Mouse (Mus musculus): ENCODE data around the gene Mvb12a.

Mvb12a gene

DNA sequence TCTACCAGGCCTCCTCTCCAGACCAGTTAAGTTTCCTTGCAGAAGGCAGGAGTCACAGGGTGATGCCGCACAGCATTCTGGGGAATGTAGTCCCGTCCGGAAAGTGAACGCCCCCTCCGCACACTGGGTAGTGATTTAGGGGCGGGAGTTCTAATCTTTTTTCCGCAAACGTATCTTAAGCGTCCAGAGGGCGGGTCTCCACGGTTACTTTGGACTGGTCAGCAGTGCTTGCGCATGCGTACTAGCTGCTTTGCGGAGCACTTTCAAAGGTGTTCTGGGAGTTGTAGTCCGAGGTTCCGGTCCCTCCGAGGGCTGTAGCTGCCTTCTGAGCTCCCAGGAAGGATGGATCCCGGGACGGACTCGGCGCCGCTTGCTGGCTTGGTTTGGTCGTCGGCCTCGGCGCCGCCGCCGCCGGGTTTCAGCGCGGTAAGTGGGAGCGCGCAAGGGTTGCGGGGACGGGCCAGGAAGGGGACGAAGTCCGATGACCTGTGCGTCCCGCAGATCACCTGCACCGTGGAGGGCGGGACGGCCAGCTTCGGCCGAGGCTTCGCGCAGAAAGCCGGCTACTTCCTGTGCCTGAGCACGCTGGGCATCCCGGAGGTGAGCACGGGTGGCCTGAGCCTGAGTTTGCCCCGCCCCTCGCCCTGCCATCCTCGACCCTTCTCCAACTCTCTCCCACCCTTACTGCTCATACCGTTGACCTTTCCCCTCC, at the start of gene Mvb12a:
Gene Mvb12a (plus strand): TSS at position 291 of the 712 bp plus-strand sequence.
- ChIA-PET CTCF (interaction anchor here (0.5 to 1.6 kb wide), 19 partner anchors 11 to 875 kb away, joined by 3 to 8 read pairs (median 3); partner anchors contain the start of genes Colgalt1 (in 1 of the 4) and Slc27a1 (in 1 of the 4)), POLR2A (interaction anchor here in 3 of 4 experiments (0.5 to 3.6 kb wide), 42 partner anchors 9 to 594 kb away, joined by 3 to 27 read pairs (median 4); partner anchors contain the start of genes Tmem221 (in 3 of the 3), Colgalt1 (in 2 of the 3), Pgls (in 2 of the 3) and Ccdc194 (in 1 of the 3))

DNA sequence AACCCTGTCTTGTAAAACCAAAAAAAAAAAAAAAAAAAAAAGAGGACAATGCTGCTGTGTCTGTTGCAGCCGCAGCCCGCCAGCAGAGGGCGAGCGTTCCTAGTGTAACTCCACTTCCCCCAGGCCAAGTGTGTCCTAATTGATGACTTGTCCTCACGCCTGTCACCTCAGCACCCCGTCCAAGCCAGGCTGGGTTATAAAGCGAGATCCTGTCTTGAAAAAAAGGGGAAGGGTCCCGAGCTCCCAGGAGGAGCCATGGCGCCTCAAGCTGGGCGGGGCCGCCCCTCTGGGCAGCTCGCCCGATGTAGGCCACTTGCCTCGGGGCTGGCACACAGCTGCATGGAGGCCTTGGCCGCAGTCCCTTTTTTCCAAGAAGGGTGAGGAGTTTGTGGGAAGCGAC, 47.7 kb upstream of the Mvb12a start:
- CTCF ChIA-PET: interaction anchor here (0.6 to 1.7 kb wide), 21 partner anchors 13 to 1063 kb away, joined by 3 to 12 read pairs (median 4); partner anchors contain the start of gene Colgalt1 (in 1 of the 4)
- POLR2A ChIA-PET: interaction anchor here in 3 of 4 experiments (0.6 to 4.9 kb wide), 6 partner anchors 10 to 924 kb away, joined by 3 to 50 read pairs (median 4); no protein-coding TSS in a partner anchor

- CTCF ChIA-PET: interaction anchor here (0.7 to 1.7 kb wide), 16 partner anchors 9 to 122 kb away, joined by 3 to 12 read pairs (median 6); partner anchors contain the start of gene Colgalt1 (in 1 of the 4)
- POLR2A ChIA-PET: interaction anchor here in 3 of 4 experiments (0.6 to 4.9 kb wide), 6 partner anchors 12 to 81 kb away, joined by 3 to 50 read pairs (median 5); partner anchors contain the start of gene Mrpl34 (in 1 of the 3)
Observed at GRCm38 (mm10) chr8:71495811-71496210, 46.9 kb upstream of the Mvb12a start.

DNA sequence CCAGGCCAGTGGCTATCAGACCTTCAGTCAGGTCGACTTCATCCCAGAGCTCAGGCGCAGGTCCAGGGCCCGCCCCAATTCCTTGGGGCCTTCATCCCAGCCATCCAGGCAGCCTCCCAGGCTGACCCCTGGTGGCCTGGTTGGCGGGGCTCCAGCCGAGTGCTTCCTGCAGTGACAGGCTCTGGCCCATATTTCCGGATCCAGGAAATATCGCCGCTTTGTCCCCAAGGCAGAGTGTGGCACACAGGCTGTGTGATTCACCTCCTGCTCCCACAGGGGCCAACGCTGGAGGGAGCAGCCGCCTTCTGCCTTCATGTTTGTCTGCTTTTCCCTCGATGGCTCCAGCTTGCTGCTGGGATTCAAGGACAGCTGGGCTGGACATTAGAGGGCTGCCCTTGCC, 46.2 kb upstream of the Mvb12a start:
- ChIA-PET POLR2A (interaction anchor here in 3 of 4 experiments (0.6 to 4.9 kb wide), 9 partner anchors 9 to 819 kb away, joined by 3 to 50 read pairs (median 6); partner anchors contain the start of genes Gtpbp3 (in 1 of the 3) and Mrpl34 (in 1 of the 3)), CTCF (interaction anchor here (0.6 to 1.9 kb wide), 11 partner anchors 10 to 99 kb away, joined by 3 to 9 read pairs (median 3); no protein-coding TSS in a partner anchor)

- ChIA-PET POLR2A (interaction anchor here in 3 of 4 experiments (1.0 to 4.9 kb wide), 10 partner anchors 10 to 799 kb away, joined by 3 to 50 read pairs (median 6); partner anchors contain the start of genes Gtpbp3 (in 1 of the 3), Jund (in 1 of the 3) and Mrpl34 (in 1 of the 3)), CTCF (interaction anchor here in 3 of 4 experiments (0.5 to 2.1 kb wide), 10 partner anchors 11 to 99 kb away, joined by 3 to 17 read pairs (median 4); no protein-coding TSS in a partner anchor)
Observed at GRCm38 (mm10) chr8:71497077-71497645, 45.6 kb upstream of the Mvb12a start.

- ChIA-PET POLR2A (interaction anchor here (0.7 to 4.9 kb wide), 33 partner anchors 10 to 800 kb away, joined by 3 to 50 read pairs (median 4); partner anchors contain the start of genes Mrpl34 (in 3 of the 4), Ccdc194 (in 2 of the 4), Gtpbp3 (in 2 of the 4) and Ap1m1 (in 1 of the 4)), CTCF (interaction anchor here (0.5 to 2.1 kb wide), 23 partner anchors 9 to 668 kb away, joined by 3 to 17 read pairs (median 3); partner anchors contain the start of gene Mrpl34 (in 1 of the 4))
Observed at GRCm38 (mm10) chr8:71497881-71498501, 44.7 kb upstream of the Mvb12a start.

DNA sequence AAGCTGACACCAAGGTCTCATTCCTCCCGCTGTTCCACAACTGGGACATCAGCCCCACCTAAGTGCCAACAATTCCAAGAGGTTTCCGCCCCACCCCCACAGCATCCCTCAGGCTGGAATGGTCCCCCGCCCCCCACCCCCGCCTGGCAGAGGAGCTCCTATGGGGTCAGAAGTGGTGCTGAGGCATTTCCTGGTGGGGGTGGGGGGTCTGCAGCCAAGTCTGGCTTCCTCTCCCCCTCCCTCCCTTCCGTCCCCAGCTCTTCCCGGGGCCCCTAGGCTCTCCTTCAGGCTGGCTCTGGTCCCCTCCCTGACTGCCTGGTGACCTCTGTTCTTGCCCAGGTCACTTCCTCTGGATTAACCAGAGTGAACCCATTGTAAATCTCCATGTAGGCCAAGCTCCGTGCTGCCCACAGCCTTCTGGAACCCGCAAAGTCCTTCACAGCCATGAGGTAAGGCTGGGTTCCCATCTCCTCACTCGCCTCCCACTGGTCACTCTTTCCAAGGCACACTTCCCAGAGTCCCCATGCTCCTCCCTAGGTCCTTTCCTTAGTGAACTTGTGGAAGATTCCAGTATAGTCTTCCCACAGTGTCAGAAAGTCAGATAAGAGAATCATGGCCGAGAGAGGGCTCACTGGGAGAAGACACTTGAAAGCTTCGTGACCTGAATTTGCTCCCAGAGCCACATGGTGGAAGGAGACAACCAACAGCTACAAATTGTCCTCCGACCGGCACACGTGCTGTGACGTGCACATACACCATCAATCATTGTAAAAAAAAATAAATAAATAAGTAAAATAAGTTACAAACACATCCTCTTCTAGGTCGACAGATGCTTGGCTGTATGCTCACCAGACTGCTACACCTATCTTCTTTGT, 43.7 kb upstream of the Mvb12a start:
- CTCF ChIA-PET: interaction anchor here (0.5 to 2.1 kb wide), 27 partner anchors 8 to 619 kb away, joined by 3 to 17 read pairs (median 4); partner anchors contain the start of genes Dda1 (in 1 of the 4) and Mrpl34 (in 1 of the 4)
- POLR2A ChIA-PET: interaction anchor here (0.6 to 4.9 kb wide), 36 partner anchors 9 to 1724 kb away, joined by 3 to 50 read pairs (median 4); partner anchors contain the start of genes Mrpl34 (in 3 of the 4), Ccdc194 (in 2 of the 4), Gtpbp3 (in 2 of the 4) and Ap1m1 (in 1 of the 4)

GRCm38 (mm10) chr8:71504349-71504748, 38.4 kb upstream of the Mvb12a start:
- ChIA-PET CTCF (interaction anchor here in 1 of 4 experiments (0.6 kb wide), 1 partner anchor 19 kb away, joined by 3 read pairs; no protein-coding TSS in a partner anchor), POLR2A (interaction anchor here in 1 of 4 experiments (0.6 kb wide), 1 partner anchor 33 kb away, joined by 4 read pairs; no protein-coding TSS in a partner anchor)

- ChIA-PET CTCF (interaction anchor here in 3 of 4 experiments (0.6 to 4.4 kb wide), 5 partner anchors 13 to 183 kb away, joined by 3 to 14 read pairs (median 3); no protein-coding TSS in a partner anchor), POLR2A (interaction anchor here in 2 of 4 experiments (1.1 to 3.9 kb wide), 2 partner anchors 28 to 666 kb away, joined by 3 to 34 read pairs; partner anchors contain the start of gene Arrdc2 (in 1 of the 2))
Observed at GRCm38 (mm10) chr8:71505326-71505725, 37.4 kb upstream of the Mvb12a start.

DNA sequence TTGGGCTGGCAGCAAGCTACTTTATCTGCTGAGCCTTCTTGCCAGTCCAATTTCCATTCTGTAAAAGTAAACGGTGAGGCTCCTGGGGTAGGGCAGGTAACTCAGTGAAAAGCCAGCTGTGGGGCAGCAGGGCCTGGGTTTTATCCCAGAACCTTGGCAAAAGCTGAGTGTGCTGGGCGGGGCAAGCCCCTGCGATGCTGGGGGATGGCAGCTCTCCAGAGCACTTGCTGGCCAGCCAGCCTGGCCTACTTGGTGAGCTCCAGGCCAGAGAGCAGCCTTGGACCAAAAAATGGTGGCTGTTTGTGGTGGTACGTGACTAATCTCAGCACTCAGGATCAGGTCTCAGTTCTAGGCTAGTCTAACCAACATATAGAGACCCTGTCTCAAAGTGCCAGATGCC, 36.7 kb upstream of the Mvb12a start:
- ChIA-PET CTCF (interaction anchor here (0.6 to 4.4 kb wide), 6 partner anchors 13 to 184 kb away, joined by 3 to 14 read pairs (median 3); no protein-coding TSS in a partner anchor), POLR2A (interaction anchor here in 3 of 4 experiments (1.1 to 3.9 kb wide), 3 partner anchors 28 to 666 kb away, joined by 3 to 34 read pairs (median 5); partner anchors contain the start of genes Arrdc2 (in 1 of the 3) and Mvb12a (in 1 of the 3))

DNA sequence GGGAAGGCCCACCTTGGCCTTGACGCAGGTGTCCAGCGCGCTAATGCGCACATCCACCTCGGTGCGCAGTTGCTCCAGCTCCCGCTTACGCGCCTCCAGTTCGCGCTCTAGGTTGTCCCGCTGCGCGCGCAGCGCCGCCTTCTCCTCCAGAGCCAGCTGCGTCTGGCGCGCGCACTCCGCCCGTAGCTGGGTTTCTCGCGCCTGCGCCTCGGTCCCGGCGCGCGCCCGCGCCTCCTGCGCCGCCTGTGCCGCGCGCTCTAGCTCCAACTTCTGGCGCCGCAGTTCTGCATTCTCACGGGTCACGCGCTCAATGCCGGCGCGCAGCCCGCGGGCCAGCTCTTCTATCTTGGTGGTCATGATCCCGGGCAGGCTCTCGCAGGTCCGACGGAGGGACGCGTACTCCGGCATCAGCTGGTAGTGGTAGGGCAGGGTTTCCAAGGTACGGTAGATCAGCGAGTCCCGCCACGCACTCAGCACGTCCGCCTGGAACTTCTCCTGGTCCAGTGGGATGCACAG, 35.1 kb upstream of the Mvb12a start:
- ChIA-PET POLR2A (interaction anchor here (0.6 to 4.3 kb wide), 83 partner anchors 9 to 809 kb away, joined by 3 to 50 read pairs (median 4); partner anchors contain the start of genes Colgalt1 (in 3 of the 4), Mvb12a (in 3 of the 4), Arrdc2 (in 2 of the 4) and Ccdc194 (in 2 of the 4)), CTCF (interaction anchor here (0.5 to 4.4 kb wide), 42 partner anchors 9 to 610 kb away, joined by 3 to 47 read pairs (median 5); partner anchors contain the start of genes Mrpl34 (in 3 of the 4), Dda1 (in 1 of the 4), Nr2f6 (in 1 of the 4) and Rpl18a (in 1 of the 4))

- POLR2A ChIA-PET: interaction anchor here in 3 of 4 experiments (0.7 to 4.3 kb wide), 21 partner anchors 10 to 125 kb away, joined by 3 to 50 read pairs (median 11); partner anchors contain the start of genes Ccdc194 (in 1 of the 3), Dda1 (in 1 of the 3), Gtpbp3 (in 1 of the 3) and Mrpl34 (in 1 of the 3)
- CTCF ChIA-PET: interaction anchor here (0.5 to 4.4 kb wide), 16 partner anchors 9 to 689 kb away, joined by 3 to 47 read pairs (median 9); no protein-coding TSS in a partner anchor
Observed at GRCm38 (mm10) chr8:71509316-71509715, 33.4 kb upstream of the Mvb12a start.

DNA sequence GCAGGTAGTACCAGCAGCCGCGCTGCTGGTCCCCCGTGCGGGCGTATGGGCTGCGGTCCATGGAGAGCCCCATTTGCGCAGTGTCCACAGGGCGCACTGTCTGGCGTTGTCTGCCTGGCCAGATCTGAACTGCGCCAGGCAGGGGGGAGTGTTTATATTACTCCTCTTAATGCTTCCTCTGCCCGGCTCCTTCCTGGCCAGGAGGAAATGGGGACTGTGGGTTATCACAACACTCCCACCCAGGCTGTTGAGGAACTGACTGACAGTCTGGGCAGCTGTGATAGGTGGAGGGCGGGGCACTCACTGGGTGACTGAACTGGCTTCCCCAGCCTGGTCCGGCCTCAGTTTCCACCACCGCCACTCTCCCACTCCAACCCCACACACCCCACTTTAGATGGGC, 31.1 kb upstream of the Mvb12a start, which contains the start of gene Plvap:
Gene Plvap (minus strand): TSS at position 109 of the 400 bp plus-strand sequence.
- CTCF ChIA-PET: interaction anchor here in 1 of 4 experiments (1.0 to 1.7 kb wide), 3 partner anchors 10 to 16 kb away, joined by 3 to 5 read pairs (median 4); no protein-coding TSS in a partner anchor
- POLR2A ChIA-PET: interaction anchor here in 1 of 4 experiments (0.5 to 1.9 kb wide), 3 partner anchors 10 to 159 kb away, joined by 3 to 4 read pairs (median 4); partner anchors contain the start of gene Bst2

DNA sequence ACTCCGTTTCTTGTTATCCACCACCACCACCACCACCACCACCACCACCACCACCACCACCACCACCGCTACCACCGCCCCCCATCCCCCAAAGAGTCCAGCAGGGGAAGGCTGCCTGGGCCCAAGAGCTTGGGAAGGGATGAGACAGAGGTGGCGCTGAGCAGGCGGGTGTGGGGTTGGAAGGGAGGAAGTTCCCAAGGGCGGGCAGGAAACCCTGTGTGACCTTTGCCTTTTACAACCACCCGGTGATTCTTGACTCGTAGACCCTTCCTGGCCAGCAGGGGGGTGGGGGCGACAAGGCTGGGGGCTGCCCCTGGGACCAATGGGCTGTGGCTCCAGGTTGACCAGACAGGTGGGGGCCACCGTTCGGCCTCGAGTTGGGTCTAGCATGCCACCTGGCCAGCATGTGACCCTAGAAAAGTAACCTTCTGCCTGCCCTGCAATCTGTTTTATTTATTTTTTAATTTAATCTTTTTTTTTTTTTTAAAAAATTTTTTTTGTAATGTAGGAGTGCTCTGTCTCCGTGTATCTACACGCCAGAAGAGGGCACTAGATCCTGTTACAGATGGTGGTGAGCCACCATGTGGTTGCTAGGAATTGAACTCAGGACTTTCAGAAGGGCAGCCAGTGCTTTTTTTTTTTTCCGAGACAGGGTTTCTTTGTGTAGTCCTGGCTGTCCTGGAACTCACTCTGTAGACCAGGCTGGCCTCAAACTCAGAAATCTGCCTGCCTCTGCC, 29.5 kb upstream of the Mvb12a start:
- POLR2A ChIA-PET: interaction anchor here in 2 of 4 experiments (0.6 to 0.9 kb wide), 4 partner anchors 26 to 786 kb away, joined by 3 to 5 read pairs (median 4); no protein-coding TSS in a partner anchor

More for the DNA sequence above, 29.5 kb upstream of the Mvb12a start:
- CTCF ChIA-PET: interaction anchor here in 1 of 4 experiments (1.1 to 1.6 kb wide), 3 partner anchors 9 to 72 kb away, joined by 3 to 5 read pairs (median 5); no protein-coding TSS in a partner anchor
